Mouse (Mus musculus) CD4-positive, CD25-positive, alpha-beta regulatory T cell, adult 2 months (primary cell): ENCODE measurements around the gene Msi2.

Source experiments
- DNase-seq: peaks from one replicate; pipeline ENCODE4 v3.0.0-alpha.2; 2012; ENCODE audit warnings: low read depth, low spot score

The Msi2 gene

DNA sequence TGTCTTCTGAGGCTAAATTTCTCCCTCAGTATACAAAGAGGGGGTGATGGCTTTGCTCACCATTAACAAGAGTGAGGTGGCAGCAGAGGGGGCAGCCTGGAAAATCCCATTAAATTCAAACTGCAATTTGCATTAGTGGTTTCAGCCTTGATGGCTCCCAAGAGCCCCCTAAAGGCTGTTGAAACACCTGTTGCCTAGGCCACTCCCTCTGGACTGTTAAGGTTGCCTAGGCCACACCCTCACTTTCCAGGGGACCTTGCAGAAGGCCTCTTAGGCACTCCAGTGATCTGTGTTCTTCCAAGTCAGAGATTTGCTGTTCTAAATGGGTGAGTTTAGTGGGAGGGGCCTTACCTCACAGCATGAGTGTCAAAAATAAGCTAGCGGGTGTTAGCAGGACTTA, 232.3 kb downstream of the Msi2 start:
- peak; percentile 29 for DNase-seq

GRCm38 (mm10) chr11:88485088-88485487, 233.2 kb downstream of the Msi2 start:
- no peak for DNase-seq

DNA sequence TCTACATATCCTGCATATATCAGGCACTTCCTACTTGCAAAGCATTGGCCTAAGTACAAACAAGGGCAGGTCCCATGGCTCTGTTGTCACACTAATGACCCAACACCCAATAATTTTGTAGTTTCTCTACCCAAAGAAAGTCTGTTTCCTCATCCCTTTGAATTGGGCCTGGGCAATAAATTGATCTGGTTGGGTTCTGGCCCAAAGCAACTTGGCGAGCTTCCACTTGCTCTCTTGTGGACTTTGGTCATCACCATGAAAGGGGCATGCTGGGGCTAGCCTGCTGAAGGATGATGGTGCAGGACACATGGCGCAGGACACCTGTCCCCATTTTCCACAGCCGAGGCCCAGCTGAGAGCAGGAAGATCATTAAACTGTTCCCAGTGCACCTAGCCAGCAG, 234.3 kb downstream of the Msi2 start:
- DNase-seq, result no peak

GRCm38 (mm10) chr11:88482636-88483035, 235.7 kb downstream of the Msi2 start:
- DNase-seq, result no peak

- DNase-seq, result no peak
Observed at GRCm38 (mm10) chr11:88482236-88482635, 236.1 kb downstream of the Msi2 start.

GRCm38 (mm10) chr11:88481602-88482161, 236.6 kb downstream of the Msi2 start:
- no peak for DNase-seq

DNA sequence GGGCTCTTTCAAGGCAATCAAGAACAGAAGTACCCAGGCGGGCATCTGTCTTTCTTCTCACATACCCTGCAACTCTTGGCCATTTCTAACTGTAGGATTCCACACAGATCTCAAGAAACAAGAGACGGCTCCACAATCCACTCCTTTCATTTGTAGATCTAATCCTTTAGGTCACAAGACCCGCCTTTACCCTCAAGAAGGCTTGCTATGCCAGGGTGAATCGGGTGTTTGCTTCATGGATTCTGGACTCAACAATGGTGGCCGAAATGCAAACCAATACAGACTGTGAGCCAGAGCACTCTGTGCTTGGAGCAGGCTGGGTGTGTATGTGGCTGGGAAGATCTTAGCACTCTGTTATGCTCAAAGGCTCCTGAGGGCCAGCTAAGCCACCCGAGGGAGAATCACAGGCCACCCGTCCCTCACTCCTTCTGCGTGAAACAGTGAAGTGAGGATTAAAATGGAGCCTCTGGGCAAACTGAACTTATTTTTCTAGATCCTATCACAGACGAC, 237.2 kb downstream of the Msi2 start:
- DNase-seq, result no peak

GRCm38 (mm10) chr11:88479498-88479897, 238.8 kb downstream of the Msi2 start:
- no peak for DNase-seq

DNA sequence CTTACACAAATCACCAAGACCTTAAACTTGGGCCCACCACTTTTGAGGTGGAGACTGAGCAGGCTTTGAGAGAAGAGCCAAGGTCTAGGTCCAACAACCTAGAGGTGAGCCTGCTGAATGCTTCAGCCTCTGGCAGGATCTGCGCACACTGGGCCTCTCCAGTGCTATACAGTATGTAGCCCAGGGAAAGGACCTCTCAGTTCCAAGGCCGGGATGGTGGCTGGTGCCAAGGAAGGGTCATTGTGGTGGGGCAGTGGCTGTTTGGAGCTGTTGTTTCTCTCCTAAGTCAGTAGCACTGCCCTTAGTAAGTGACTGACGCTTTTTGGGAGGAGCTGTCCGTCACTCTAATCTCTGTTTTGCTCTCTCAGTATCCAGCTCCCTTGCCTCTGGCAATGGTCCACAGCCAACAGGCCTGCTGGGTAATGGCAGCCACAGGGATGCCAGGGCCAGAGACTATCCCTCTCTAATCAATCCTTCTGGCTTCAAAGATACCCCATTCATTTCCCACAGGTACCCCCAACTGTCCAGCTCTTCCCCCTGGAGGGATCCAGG, 243.3 kb downstream of the Msi2 start:
- no peak for DNase-seq

GRCm38 (mm10) chr11:88472731-88473130, 245.6 kb downstream of the Msi2 start:
- DNase-seq, result no peak

DNA sequence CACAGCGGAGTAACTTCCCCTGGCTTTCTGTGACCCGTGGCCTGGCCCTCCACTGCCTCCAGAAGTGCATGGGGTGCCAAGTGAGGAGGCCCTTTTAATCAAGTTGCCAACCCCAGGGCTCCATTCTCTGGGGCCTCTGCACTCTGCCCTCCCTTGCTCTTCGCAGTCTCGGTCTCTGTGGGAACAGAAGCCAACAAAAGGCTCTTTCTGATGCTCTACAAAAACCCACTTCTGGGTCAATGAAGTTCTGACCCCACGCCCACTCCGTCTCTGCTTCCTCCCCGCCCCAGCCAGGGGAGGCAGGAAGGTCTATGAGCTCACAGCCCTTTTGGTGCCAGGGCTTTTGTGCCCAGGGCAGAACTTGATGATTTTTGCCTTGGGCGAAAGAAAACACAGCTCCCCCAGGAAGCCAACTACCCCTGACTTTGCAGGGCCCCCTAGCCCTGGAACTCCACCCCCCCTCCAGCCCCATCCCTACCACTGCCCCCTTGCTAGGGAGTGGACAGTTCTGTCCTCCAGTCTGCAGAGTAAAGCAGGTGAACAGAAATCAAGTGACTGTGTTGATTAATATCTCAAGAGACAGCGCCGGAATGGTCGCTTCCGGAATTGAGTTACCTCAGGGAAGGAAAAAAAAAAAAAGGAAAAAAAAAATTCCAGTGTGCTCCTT, 246.2 kb downstream of the Msi2 start:
- DNase-seq, result no peak

GRCm38 (mm10) chr11:88470599-88470998, 247.7 kb downstream of the Msi2 start:
- no peak for DNase-seq

DNA sequence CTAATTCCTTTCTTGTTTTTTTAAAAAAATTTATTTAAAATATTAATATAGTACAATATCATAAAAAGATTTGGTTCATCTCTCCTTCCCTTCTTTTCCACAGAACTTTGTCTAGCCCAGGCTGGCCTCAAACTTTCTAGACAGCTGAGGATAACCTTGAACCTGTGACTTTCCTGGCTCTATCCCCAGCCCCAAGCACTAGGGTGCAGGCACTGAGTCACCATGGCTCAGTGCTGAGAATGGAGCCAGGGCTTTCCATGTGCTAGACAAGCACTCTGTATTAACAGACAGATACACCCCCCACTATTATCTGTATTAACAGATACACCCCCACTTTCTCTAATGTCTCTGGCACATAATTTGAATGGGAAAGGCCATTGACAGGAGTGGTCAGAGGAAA, 249.3 kb downstream of the Msi2 start:
- DNase-seq, result no peak

DNA sequence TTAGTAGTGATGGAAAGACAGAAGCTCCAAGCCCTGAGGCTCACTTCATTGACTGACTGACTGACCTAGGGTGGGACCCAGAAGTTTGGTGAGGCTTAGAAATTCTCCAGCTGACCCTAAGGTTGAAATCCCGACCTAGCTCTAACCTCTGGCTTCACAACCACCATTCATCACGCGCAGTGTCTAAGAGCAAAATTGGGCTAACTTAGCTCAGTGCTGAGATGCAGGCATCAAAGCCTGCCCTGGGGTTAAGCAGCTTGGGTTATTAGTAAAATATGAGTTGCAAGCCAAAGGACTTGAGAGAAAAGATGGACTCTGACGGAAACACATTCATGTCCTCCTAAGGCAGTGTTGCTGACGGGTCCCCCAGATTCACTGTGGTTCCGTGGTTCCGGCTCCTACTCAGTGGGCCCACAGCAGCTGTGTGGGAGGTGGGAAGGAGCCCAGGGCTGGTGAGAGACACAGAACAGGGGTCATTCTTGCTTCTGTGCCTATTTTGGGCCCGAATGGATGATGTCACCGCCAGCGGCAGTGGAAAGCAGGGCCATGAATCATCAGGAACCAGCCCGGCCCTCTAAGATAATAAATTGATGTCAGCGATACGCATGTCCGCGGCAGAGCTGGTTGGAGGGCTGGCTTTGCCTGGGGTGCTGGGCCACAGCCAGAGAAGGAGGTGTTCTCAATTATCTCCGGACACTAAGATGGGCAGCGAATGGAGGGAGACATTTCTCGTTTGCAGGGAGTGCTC, 250.6 kb downstream of the Msi2 start:
- DNase-seq, result no peak

- DNase-seq, result no peak
Observed at GRCm38 (mm10) chr11:88463951-88464350, 254.4 kb downstream of the Msi2 start.

- no peak for DNase-seq
Observed at GRCm38 (mm10) chr11:88462789-88463188, 255.5 kb downstream of the Msi2 start.

DNA sequence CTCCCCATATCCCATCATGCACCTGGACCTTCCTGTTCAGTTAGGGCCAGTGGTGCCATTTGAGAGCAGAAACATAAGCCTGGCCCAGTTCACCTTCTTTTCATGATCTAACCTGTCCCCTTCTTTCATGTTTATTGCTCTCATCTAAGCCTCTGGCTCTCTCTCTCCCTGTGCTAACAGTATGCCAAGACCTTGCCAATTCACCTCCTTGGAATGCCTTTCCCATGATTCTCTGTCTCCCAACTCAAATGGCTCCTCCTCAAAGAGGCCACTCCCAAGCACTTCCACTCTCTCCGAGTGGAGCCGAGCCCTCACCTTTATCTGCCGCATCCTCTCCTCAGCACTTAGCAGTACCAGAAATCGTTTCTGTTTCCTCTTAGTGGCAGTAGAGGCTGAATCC, 256.7 kb downstream of the Msi2 start:
- DNase-seq, result no peak

DNA sequence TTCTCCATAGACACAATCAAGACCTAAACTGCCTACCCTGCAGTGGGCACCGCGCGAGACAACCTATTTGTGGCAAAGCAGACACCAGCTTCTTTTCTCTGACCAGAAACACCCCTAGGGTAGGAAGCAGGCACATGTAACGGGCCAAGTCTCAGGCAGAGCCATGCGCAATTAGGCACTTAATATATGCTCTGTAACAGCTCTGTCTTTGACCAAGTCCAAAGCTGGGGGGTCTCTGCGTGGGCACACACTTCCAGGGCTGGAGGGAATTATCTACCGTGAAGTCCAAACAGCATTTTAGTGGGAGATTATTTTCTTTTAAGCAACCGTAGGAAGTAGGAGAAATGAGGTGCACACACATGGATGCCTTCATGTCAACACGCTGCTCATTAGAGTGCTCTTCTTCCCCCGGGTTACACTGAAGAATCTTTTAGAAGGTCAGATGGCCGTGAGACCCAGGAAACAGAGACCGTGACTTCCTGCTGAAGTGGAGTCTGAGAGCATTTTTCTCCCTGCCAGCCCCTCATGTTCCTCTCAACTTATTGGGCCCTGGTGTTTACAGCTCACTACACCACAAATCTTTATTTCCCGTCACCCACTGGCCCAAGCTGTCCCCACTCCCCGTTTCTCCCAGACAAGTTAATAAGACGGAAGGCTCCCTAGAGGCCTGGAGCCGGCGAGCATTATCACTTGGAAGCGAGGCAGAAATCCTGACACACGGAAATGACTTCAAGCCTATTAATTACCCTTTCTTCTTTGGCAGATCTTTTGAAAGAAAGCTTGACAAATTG, 258.2 kb downstream of the Msi2 start:
- DNase-seq, result no peak

GRCm38 (mm10) chr11:88457241-88457738, 261.0 kb downstream of the Msi2 start:
- no peak for DNase-seq

- peak; percentile 74 for DNase-seq
Observed at GRCm38 (mm10) chr11:88454867-88455806, 263.2 kb downstream of the Msi2 start.
